Mouse (Mus musculus) brain, embryonic 14.5 days (tissue): ENCODE data around the gene Plekha5.

Experiments
- CTCF ChIP-seq: fragments of 200-500 bp; IDR thresholded peaks from 2 replicates; pipeline ENCODE4 v1.5.1; 2012; ENCODE audit warnings: inconsistent platforms, mild to moderate bottlenecking, moderate library complexity, borderline replicate concordance; ENCODE audit not compliant: insufficient read depth, insufficient read length; ENCODE audit errors: extremely low read depth
- POLR2A ChIP-seq: fragments of 200-500 bp; IDR thresholded peaks from 2 replicates; pipeline ENCODE4 v1.6.1; 2012; ENCODE audit warnings: mild to moderate bottlenecking, inconsistent platforms, borderline replicate concordance; ENCODE audit not compliant: poor library complexity, insufficient read depth, insufficient read length, severe bottlenecking; ENCODE audit errors: extremely low read depth

- TF ChIP-seq POLR2A = no peak
- TF ChIP-seq CTCF = no peak
Measured at GRCm38 (mm10) chr6:140512016-140512415, 88.2 kb downstream of the Plekha5 start.
